Mouse (Mus musculus) lung, postnatal 25 days (tissue): ENCODE measurements around the gene Slc7a11.

Experiments
- DNase-seq: peaks from one replicate; pipeline ENCODE4 v3.0.0; 2022; ENCODE audit warnings: low spot score

The Slc7a11 gene

GRCm38 (mm10) chr3:50144144-50144543 is 299.3 kb downstream of the Slc7a11 start:
- no peak for DNase-seq

- no peak for DNase-seq
Measured at GRCm38 (mm10) chr3:50138319-50138718, 305.1 kb downstream of the Slc7a11 start.

- no peak for DNase-seq
Measured at GRCm38 (mm10) chr3:50132204-50132603, 311.2 kb downstream of the Slc7a11 start.

GRCm38 (mm10) chr3:50130319-50130718 is 313.1 kb downstream of the Slc7a11 start:
- no peak for DNase-seq

DNA sequence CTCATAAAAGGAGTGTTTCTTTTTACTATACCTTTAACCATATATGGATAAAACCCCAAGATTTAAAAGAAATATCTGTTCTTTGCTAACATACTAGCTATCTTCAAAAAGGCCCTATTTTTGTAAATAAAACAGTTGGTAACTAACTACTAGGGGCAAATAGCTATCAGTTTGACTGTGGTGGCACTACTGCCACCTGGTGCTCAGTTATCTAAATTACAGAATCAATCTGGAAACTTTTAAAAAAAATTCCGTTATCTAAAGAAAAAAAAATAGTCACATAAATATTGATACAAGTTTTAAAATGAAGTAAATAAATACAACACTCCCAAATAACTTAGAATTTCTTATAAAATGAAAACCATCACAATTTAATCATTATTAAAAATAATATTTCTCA is 322.4 kb downstream of the Slc7a11 start:
- no peak for DNase-seq

DNA sequence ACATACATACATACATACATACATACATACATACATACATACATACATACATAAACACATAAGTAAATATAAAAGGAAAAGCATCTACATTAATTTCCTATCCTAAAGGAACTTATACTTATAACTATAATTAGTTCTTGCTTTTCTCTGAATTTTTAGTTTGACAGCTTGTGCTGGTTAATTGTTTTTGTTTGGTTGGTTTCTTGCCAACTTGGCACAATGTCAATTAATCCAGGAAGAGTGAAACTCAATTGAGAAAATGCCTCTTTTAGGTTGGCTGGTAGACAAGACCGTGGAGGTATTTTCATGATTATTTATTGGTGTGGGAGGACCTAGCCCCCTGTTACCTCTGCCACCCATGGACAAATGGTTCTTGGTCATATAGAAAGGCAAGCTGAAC is 327.1 kb downstream of the Slc7a11 start:
- DNase-seq: no peak

DNA sequence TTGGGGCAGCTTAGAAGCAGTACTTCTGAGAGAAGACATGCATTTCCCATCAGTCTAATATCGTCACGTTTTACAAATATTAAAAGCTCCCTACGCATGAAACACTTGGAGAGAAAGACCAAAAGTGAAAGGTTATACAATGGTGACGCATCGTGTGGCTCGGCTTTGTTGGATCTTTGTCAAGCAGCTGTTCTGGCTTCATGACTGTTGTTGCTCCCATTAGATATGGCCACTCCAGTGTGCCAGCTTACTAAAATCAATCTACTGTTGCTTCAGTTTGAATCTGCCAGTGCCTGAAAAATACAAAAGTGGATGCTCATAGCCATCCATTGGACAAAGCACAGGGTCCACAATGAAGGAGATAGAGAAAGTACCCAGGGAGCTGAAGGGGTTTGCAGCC is 337.9 kb downstream of the Slc7a11 start:
- peak; percentile 3 for DNase-seq

DNA sequence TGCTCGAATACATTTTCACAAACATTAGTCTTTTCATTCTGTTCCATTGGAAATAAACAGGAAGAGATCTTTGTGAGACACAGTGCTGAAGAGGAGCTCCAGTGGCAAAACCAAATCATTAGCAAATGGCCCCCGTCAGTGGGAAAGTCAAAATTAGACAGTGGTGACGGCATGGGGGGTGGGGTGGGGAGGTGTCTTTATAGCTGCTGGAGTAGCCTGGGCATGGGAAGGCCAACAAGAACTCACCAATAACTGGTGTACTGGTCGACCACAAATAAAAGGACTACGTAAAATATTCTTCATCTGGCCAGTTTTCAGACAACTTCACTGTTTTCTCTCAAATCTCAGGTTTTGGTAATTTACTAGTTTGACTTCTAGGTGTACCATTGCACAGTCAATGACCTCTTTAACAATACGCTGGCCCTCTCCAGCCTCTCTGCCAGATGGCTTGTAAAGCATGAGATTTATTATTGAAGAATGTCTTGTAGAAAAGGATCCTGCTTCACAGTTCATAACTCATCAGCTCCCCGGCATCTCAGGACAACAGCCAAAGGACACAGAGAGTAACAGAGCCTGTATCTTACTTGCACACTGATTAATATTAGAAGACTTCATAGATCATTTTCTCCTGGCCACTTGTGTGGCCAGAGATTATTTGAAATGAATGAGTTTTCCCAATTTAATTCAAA is 348.9 kb downstream of the Slc7a11 start:
- no peak for DNase-seq

- peak; percentile 37 for DNase-seq
Measured at GRCm38 (mm10) chr3:50076979-50077378, 366.4 kb downstream of the Slc7a11 start.

GRCm38 (mm10) chr3:50063396-50063795 is 380.0 kb downstream of the Slc7a11 start:
- no peak for DNase-seq

DNA sequence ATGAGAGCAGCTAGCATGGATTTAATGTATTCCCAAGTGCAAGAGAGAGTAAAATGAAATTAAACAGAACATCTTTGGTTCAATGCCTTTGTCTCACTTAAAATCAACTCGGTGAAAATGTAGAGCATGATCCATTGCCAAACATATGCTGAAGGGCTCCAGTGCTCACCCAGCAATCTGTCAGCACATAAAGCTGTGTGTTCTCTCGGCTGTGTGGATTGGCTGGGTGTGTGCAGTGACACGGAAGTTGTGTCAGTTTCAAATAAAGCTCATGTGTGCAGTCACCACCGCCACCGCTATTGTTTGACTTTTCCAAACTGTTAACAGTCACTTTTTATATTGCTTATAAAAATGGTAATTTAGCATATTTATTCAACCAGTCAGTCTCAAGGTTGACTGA is 398.7 kb downstream of the Slc7a11 start:
- no peak for DNase-seq

- DNase-seq: no peak
Measured at GRCm38 (mm10) chr3:50044160-50044559, 399.3 kb downstream of the Slc7a11 start.

DNA sequence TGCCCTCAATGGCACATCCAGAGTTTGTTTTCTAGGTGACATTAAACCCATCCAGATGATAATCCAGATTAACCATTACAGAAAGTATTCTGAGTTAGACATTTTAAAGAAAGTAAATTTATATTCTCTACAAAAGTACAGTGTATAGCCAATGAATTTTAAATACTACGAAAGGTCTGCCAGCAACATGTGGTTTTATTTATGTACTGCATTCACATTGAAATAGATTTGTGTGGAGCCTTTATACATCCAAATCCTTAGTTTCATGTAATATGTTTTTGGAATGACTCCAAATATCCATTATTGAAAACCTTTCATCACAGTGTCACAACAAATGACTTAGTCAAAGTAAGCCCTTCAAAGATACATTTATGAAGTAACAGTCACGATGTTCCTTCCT is 402.3 kb downstream of the Slc7a11 start:
- no peak for DNase-seq

DNA sequence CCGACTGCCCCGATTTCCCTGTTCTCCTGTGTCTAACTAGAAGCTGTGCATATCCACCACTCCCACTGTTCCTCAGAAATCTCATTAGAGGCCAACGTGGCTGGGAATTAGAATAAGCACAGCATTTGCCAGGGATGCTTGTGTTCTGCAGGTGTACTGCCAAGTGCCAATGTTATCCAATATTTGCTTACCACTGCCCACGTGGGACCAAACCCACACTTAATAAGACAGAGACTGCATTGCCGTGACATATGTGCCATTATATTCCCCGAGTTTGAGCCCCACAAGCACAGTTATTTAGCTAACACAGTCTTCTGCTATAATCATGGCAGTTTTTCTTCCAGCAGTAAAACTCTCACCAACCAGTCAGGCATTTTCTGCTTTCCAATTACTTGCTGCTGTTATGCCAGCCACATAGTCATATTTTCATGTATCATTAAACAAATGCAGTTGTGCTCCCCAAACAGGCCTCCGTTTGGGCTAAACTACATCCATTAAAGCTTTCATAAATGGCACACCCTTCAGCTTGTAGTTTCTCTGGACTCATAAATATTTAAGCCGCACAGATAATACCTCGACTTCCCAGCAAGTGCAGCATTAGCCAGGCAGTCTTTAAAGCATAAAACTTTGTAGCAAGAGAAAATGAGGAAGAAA is 407.4 kb downstream of the Slc7a11 start:
- no peak for DNase-seq

- DNase-seq: no peak
Measured at GRCm38 (mm10) chr3:50033325-50033724, 410.1 kb downstream of the Slc7a11 start.

GRCm38 (mm10) chr3:50026039-50026438 is 417.4 kb downstream of the Slc7a11 start:
- DNase-seq: no peak

GRCm38 (mm10) chr3:50014396-50014795 is 429.0 kb downstream of the Slc7a11 start:
- no peak for DNase-seq

DNA sequence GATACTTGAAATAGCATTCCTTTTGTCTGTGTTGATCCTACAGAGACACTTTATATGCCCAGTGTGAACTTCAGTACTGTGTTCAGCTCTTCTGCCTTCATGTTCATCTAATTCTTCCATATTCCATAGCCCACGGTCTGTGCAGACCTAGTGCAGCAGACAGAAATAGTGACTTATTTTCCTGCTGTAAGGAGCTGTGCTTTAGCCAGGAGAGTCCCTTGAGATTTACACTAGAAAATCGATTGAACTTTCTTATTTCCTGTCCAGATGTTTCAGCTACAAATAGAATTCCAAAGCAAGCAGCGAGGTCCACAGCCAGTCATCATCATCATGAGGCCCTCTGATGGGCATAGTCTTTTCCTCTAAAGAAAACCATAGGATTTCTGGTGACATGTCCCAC is 431.4 kb downstream of the Slc7a11 start:
- DNase-seq: no peak

GRCm38 (mm10) chr3:50003970-50004683 is 439.3 kb downstream of the Slc7a11 start:
- DNase-seq: no peak

DNA sequence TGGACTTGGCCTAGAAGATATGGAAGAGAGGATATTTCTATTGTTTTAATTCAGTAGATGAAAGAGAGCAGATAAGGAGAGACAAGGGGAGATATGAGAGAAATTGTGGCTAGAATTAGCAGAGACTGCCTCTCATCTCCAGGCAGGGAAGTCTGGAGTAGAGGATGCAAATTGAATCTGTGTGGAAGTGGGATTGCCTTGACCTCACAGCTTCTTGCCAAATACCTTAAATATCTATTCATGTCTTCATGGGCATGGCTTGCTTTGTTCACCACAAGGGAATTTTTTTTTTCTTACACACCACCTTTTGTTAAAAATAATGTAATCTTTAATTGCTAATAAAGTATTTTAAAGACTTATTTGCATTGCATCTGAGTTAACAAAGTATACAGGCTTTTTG is 441.3 kb downstream of the Slc7a11 start:
- no peak for DNase-seq

DNA sequence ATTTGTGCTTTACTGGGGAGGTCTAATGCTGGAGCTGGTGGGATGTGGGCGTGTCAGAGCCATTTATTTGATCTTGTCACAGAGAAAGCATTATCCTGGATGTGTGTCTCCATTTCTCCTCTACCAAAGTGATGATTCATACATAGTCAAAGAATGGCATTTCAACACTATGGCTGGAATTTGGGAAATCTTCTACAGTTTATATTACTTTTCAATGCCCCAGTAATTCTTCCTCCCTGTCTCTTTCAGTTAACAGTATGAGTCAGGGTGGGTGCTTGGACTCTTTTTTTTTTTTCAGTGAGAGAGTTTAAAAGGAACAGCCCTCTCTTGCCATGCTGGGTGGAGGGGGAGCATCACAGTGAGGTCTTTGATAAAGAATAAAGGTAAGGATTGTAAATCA is 441.8 kb downstream of the Slc7a11 start:
- DNase-seq: no peak

GRCm38 (mm10) chr3:49992891-49993290 is 450.5 kb downstream of the Slc7a11 start:
- no peak for DNase-seq

DNA sequence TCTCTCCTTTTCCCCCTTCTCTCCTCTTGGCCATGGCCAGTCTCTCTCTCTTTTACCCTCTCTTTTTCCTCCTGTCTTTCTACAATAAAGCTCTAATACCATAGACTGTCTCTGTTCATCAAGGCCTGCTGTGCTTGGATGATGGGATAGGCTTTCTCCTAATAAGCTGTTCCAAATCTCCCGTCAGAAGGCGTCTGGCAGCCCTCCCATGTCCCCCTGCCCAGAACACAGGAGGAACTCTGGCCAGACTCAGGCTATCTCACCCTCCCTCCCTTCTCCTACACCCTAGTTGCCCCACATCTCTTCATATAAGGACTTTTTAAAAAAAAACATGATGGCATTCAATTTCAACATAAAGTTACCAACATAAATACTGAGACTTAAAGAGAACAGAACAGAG is 456.2 kb downstream of the Slc7a11 start:
- DNase-seq: no peak
